Mouse (Mus musculus) liver (tissue): ENCODE measurements around the gene Uqcr11.

Experiments
- DNase-seq: peaks from one replicate; pipeline ENCODE4 v3.0.0-alpha.2; 2020; ENCODE audit warnings: mixed read lengths

Uqcr11 gene

DNA sequence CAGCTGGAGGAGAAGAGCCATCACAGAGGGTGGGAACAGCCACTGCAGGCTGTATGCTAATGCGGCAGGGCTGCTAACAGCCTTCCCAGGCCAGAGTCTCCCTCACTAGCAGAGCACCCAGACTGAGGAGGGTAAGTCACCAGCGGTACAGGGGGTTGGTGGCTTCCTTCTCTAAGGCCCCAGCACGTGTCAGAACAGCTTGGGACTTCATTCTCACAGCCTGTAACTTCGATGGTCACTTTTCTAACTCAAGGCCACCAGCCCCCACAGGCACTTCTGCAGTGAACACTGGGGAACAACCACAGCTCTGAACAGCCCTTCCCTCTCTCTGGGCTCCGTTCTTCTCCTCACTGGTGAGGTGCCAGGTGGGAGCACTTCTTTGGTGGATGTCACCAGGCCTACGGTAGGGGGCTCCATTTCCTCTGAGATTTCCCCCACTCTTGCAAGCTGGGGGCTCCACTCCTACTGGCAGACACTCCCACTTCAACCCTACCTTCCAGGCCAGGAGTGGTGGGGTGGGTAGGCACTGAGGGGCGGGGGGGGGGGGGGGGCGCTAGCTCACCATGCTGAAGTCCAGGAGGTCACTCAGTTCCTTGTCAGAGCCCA, 23.8 kb upstream of the Uqcr11 start:
- DNase-seq, result no peak

DNA sequence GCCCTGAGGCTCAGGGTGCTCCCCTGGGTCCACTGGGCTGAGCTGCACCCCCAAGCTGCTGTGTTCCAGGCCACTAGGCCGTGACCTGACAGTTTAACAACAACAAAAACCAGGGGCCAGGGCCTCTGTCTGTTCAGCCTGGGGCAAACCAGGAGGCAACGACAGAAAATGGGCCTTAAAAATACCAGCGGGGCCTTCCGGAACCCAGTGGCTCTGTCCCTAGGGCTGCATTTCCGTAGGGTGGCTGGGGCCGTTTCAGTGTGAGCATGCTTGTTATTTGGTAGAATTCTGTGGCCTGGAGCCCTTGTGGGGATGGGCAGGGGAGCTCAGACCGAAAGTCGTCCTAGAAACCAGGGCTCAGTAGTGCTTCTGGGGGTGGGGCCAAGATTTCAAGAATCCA, 23.2 kb upstream of the Uqcr11 start:
- DNase-seq, result no peak

DNA sequence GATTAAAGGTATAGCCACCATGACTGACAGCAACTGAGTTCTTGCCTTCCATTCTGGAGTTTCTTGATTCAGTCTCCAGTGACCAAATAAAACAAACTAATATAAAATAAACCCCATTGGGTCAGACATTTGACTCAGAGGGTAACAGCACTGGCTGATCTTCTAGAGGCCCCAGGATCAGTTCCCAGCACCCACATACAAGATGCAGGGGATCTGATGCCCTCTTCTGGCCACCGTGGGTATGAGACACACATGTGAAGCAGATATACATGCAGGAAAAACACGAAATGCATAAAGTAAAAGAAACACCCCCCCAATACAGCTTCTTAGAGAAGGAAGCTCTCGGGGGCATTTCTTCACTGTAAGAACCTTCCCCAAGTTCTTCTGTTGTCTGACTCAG, 18.4 kb upstream of the Uqcr11 start:
- DNase-seq, result no peak

DNA sequence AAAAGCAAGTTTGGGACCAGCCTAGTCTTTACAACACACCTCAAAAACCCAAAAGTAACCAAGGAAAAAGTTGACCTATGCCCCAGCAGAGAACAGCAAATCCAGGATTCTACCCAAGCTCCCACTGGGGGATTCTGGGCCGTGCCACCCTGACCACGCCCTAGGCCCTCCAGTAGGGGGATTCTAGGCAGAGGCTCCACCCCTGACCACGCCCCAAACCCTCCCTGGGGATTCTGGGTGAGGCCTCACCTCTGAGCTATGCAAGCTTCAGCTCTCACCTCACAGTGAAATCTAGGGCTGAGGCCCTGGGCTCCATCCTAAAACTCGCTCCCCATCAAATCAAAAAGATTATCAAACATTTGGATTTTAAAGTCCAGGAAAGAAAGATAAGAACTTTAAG, 16.9 kb upstream of the Uqcr11 start:
- DNase-seq, result peak; percentile 98

DNA sequence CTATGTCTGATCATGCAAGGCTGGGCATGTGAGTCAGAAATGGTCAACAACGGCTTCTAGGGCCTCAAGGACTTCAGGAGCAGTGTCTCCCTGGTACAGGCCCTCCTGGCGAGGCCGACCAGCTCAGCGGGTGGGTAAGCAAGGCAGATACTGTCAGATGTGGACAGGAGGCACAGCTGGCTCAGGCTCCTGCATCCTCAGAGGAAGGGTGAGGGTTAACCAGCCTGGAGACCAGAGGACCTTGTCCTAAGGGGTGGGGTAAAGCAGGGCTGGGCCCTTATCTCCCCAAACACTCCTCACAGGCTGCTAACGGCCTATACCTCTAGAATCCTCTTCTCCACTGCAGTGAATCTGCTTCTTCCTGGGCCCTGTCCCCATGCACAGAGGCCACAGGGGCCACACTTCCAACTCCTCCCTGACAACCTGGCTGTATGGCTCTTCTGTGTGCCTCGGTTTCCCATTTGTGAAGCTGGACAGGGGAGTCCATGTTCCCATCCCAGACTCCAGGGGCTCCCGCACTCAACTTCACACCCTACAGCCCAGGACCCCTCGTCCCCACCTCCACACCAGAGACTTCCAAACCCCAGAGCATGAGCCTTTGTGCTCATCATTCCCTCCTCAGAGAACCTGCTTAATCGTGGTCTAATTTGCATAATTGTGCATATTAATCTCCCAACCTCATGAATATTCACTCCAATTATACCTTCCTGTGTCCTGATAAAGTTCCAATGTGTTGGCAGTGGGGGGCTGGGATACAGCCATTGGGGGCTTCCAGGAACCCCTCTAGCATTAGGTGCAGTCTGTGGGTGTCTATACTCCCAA, 15.2 kb upstream of the Uqcr11 start:
- DNase-seq, result peak; percentile 87

DNA sequence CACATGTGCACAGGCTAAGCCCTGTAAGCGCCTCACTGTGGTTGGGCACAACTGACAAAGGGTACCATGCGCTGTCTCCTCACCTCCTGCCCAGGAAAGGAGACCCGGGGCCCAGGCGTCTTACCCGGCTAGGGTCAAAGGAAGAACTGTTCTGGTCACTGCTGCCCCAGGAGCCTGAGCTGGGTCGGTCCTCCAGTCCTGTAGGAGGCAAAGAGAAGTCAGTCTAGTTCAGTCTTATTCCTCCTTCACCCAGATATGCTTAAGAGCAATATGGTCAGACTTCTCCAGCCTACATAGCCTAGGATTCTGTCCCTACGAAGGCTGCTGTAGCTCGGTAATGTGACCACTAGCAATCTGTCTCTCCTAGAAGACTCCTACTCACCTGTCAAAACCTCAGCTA, 14.6 kb upstream of the Uqcr11 start:
- no peak for DNase-seq

DNA sequence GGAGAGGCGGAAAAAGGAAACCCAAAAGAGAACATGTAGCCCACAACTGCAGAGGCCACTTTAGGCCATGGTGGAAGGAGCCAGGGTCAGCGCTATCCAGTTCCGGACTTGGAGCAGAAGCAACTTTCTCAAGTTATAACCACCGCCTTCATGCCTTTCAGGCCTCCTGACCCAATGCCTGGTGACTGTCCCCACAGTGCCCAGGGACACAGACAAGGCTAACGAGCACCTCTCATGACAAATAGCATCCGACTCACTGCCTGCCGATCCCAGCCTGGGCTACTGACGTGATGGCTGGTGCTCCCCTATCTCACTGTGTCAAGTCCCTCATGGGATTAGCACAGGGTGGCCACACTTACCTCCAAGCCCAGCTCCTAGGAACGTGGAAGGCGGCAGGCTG, 14.1 kb upstream of the Uqcr11 start:
- no peak for DNase-seq

DNA sequence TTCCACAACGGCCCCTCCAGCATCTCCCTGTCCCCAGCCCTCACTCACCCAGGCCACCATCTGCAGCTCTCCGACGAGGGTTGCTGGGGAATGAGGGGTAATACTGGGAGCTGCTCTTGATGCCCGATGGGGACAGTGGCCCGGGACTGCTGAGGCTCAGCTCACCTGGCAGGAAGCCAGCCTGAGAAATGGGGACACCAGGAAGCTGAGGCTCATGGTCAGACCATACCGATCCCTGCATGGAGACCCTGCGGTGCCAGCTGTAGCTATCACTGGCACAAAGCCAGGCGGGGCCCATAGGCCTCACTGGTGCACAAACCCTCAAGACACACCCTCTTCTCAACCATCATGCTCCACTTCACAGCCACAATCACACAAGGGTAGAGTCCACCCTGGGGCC, 12.8 kb upstream of the Uqcr11 start:
- peak; percentile 59 for DNase-seq

DNA sequence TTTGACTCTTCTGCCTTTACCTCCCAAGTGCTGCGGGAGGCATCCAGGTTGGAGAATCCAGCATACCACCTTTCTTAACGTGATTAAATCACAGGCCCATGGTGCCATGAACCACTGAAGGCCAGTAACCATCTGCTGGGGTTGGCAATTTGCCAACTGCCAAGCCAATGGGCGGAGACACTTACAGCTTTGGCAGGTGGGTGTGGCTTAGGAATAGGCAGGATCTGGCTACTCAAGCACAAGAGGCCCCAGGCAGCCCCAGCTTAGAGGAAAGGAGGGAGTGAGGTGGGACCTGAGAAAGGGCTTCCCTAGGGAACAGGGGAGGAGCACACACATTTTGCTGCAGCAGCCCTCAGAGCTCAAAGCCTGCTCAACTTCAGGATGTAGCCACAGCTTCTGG, 11.7 kb upstream of the Uqcr11 start:
- DNase-seq, result peak; percentile 78

DNA sequence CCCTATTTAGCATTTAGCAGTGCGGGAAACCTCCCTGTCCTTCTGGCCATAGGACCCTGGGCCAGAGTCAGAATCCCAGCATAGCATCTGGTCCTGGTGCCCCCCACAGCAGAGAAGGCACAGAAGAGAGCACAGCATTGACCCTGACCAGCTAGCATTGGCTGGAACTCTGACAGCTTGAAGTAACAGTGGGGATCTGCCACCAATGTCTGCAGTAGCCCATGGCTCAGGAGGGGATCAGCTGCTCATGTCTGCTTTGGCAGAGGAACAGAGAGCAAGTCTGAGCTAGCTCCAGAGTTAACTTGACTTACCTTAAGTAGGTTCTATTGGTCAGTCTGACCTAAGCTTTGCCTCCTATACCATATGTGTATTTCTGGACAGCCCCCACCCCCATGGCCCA, 11.2 kb upstream of the Uqcr11 start:
- no peak for DNase-seq

DNA sequence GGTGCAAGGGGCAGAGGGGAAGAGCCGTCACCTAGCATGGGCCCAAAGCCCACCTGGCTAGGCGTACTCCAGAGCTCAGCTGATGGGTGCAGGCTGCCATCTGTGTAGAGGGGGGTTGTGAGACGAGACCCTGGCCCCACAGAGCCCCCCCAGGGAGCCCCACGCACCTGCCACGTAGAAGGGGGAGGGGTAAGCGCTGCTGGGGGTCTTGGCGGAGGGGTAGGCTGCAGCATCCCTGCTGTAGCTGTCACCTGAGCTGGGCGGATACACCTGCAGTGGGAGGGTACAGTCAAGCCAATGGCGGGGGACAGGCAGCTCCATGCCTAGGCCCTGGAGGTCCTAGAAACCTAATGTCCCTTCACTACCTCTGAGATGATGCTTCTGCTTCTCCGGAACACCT, 10.7 kb upstream of the Uqcr11 start:
- no peak for DNase-seq

DNA sequence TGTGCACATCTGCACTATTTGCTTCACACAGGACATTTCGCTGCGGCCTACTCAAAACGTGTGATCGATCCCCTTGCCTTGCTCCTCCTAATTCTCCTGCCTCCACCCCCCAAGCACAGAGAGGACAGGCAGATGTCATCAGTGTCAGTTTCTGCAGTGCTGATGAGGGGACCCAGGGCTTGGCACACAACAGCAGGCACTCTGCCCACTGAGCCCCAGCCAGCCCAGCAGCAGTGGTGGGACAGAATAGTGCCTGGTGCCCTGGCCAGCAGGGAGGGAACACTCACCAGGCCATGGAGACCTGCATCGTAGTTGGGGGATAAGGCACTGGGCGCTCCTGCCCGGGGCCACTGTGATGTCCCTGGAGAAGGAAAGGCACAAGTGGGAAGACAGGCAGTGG, 8.9 kb upstream of the Uqcr11 start:
- no peak for DNase-seq

DNA sequence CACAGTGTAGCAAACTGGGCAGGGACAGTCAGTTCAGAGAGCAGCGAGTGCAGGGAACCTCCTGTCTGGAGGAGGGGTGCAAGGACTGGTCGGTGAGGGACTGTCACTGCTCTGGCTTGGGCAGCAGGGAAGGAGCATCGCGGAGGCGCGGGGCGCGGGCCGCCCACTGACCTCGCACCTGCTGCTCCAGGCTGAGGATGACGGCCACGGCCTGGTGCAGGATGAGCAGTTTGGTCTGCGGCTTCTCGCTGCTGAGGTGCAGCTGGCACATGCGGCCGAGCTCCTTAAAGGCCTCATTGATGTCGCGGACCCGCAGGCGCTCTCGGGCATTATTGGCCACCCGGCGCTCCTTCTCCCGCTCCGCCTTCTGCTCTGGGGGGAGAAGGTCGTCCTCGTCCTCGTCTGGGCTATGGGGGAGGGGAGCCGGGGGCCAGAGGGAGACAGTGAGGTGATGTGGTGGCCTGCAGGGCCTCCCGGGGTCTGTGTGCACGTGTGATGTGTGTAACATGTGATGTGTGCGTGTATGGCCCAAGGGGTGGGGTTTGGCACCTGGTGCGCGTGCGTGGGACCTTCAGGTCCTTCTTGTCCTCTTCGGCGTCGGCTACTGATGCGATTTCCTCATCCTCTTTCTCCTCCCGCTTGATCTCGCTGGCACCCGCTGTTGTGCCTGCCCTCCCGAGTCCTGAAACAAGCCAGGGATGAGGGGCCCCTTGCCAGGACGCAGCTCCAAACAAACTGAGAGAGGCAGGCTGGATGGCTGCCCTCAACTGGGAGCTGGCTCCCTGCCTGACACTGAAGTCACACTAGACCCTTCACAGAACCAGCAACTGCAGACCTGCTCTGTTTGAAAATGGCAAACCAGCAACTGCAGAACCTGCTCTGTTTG, 6.3 kb upstream of the Uqcr11 start:
- no peak for DNase-seq

DNA sequence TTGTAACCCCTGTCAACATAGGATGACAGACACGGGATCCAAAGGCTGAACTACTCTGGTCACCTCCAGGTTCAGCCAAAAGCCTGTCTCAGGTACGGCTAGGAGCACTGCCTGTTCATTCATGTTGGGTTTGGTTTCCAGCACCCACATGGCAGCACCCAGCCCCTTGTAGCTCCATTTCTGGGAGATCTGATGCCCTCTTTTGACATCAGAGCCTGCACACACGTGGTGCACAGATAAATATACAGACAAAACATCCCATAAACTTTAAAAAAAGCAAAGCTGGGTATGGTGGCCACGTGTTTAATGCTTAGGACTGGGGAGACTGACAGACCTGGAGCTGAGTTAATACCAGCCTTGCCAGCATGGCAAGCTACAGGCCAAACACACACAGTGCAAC, 1.3 kb upstream of the Uqcr11 start:
- DNase-seq, result no peak

DNA sequence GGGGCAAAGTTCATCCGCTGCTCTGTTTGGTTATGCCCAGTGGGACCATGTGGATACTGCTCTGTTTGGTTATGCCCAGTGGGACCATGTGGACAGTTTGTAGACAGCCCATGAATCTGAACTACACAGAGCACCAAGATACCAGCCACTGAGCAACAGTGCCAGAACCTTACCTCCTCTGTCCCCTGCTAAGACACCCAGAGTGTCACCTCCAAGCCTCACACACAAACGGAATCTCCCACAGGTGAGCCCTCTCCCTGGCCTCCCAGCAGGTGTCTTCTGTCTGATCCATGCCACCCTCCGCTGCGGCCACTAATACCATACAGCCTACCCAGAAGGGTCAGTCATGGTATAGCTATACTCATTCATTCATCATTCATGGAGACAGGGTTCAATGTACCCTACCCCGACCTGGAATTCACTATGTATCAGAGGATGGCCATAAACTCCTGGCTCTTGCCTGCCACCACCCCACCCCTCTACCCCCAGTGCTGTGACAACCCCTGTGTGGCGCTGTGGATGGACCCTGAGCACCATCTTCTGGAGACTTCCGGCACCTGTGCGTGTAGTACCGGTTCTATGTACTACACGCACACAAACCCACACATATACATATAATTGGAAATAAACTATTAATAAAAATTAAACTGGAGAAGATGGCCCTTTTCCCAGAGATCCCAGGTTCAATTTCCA, 1.0 kb downstream of the Uqcr11 start:
- DNase-seq, result no peak

DNA sequence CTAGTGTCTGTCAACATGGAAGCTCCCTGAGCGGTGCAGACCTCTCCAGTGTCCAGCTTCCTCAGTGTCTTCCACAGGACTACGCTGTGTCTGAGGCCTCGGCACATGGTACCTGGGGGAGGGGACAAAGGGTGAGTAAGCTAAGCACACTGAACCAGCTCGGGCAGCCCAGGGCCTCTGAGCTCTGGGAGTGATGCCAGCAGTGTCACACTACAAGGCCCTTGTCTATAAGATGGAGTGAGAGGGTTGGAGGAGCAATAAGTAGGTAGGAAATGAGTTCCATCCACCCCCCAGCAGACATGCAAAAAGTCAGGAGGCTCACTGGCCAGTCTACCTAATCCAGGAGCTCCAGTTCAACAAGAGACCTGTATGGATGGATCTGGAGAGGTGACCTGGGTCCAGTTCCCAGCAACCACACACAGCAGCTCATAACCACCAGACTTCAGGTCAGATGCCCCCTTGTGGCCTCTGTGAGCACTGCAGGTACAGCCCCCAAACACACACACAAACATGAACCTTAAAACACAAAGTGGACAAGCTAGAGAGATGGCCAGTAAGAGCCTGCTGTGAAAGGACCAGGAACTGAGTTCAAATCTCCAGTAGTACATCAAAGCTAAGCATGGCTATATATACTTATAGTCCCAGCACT, 3.5 kb downstream of the Uqcr11 start:
- DNase-seq, result peak; percentile 54

DNA sequence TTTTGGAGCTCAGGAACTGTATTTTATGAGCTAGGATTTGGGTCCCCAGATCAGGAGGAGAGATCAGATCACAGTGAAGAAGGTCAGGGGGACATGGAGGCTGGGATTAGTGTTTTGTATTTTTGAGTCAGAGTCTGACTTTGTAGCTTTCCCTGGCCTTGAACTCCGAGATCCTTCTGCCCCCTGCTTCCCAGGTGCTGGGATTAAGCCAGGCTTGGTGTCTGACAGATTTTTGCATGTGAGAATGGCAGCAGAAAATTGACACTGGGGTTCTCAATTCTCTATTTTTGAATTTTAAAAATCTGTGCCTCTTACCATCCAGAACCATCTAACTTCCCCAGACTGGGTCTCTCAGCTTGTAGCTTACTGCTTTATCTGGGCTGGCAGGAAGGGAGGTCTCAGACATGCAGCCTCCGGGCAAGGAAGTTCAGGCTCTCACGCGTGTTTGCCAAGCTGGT, 5.9 kb downstream of the Uqcr11 start:
- no peak for DNase-seq

DNA sequence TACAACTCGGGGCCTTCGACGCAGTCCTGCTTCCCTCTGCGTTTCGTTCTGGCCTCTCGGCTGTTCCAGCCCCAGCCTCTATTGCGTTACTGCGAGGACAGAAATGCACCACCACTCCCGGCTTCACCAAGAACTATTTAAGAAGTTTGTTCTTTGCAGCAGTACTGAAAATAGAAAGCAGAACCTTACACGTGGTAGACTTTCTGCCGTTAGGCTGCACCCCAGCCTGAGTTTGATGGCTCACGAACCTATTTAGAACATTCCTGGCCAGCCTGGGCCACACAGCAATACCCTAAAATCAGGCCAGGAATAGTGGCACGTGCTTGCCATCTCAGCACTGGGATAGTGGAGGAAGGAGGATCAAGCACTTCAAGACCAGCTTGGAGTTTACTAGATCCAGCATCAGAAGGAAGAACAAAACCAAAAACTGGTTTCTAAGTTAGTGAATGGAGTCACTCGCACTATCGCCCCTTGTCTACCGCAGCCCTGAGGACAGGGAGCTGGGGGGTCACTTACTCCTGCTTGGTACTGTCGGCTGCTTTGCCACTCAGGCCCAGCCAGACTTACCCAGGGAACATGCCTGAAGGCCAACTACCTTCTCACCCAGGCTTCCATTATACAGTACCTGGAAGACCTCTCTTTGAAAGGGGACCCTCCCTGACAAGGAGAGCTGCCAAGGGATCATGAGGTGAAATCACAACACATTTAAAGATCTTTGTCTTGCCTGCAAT, 6.5 kb downstream of the Uqcr11 start:
- DNase-seq, result no peak

DNA sequence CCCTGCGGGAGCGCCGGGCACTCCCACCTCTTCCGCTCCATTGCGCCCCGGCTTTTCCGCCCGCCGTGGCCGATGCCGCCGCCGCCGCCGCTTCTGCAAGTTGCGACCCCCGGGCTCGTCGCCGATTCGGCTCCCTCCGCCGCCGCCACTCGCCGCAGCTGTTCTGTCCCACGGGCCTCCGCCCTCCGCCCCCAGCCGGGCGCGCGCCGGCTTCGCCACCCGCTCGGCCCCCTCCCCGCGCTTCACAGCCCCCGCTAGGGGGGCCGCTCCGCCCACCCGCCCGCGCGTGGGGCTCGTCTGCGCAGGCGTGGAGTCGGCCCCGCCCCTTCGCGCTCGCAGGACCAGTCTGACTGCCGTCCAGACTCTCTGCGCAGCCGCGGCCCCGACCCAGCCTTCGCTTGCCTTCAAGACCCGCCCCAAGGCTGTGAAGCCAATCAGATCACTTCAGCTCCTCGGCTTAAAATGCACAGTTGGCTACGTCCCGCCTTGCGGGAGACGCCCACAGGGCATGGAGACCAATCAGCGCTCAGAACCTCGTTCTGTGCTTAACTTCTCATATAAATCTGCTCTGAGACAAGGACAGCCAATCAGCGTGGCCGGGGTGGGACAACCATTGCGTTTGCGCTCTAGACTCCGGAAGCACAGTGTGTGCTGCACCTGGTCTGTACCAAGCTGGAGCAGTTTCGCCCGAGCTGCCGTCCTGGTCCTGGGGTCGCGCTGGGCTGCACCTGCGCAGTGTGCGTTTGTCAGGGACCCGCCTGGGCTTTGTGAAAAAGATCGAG, 7.2 kb downstream of the Uqcr11 start, which contains the start of gene Mbd3:
Gene Mbd3 (minus strand): TSS at position 360 of the 782 bp plus-strand sequence.
- peak; percentile 100 for DNase-seq

DNA sequence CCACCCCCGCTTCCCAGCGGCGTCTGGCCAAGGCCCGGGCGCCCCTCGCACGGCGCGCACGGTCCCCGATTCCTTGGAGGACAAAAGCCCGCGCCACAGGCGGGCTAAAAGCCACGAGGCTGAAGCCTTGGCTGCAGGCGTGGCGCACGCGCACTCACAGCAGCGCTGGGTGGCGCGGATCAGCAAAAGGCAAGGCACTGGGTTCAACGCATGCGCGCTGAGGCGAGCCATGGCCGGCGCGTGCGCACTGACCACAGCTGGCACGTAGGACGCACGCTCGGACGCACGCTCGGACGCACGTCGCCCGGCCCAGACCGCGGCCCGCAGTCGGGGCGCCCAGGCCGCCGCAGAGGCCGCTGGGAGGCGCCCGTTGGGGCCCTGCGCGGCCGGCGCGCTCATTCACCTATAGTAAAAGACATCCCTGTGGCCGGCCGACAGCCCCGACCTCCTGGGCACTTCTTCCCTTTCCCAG, 7.9 kb downstream of the Uqcr11 start:
- peak; percentile 99 for DNase-seq

DNA sequence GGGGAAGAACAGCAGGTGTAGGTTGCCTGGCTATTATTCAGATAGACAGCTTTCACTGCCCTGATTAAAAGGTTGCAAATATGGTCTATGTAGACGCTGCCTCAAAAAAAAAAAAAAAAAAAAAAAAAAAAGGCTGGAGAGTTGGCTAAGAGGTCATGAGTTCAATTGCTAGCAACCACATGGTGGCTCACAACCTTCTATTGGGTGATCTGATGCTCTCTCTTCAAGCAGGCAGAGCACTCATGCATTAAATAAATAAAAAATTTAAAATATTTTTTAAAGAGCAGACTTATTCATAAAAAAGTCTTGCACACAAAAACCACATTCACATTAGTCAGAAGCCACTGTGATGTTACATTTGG, 8.5 kb downstream of the Uqcr11 start:
- DNase-seq, result no peak
